Mouse (Mus musculus): Measurements from ENCODE around the gene Gm26965.
"Not testable (repeated sequence)": the region's sequence is repeated elsewhere in the genome, so short reads cannot be mapped to it uniquely, and the experiment has no call there.

Gene Gm26965

DNA sequence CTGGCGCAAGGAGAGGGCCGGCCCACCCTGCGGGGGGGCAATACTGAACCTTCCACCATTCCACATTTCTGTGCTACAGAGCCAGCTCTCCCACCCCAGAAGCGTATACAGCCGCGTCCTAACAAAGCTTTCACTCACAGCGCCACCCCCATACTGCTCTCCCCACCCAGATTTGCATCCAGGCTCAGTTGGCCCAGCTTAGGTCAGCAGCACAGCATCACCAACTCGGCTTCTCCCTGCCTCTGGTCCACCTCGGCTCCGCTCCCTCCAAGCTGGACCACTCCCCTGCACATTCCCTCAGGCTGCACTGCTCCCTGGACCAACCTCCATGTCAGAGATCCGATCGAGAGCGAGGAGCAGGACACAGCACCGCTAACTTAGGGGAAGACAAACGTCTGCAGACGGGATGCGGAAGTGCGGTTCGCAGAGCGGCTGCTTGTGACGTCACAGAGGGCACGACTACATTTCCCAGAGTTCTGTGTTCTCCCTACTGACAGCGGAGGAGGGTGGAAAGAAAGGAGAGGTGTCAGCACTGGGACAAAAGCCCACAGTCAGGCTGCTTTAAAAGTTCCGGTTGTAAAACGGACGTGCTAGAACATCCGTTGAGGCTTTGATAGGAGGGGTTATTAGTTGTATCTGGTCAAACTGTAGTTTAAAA, at the start of gene Gm26965, which contains the start of gene Zfp87:
Gene Gm26965, minus strand, starts transcription at position 399 of the 658 bp plus-strand sequence.
Gene Zfp87, minus strand, starts transcription at position 425 of the 658 bp plus-strand sequence.
- peak; percentile 85 to 91 for DNase-seq (ENCODE audit: low spot score in 2 of 2)

DNA sequence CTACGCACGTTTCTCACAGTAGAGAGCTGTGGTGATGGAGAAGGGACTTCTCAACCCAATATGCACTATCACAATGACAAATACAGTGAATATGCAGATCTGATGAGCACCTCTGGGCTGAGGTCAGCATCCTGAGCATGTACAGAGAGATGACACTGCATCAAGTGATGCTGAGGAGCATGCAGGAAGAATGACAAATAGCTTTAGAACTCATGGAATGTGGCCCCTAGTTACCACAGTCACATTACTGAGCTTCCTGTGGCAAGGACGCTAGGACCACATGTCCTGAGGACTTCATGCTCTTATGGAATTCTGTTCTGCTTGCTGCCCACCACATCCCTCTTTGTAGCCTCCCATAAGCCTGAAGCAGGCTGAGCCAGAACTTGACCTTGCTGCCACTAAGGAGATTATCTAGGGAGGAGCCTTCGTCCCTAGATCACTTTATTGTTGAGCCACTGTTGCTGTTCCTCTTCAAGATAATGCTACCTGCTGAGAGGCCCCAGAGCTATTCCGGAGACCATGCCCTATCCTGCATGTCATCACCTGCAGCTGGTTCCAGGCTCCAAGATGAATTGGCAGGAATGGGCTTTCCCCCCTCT, 46.7 kb upstream of the Gm26965 start:
- no peak for DNase-seq (ENCODE audit: low spot score in 2 of 2)

DNA sequence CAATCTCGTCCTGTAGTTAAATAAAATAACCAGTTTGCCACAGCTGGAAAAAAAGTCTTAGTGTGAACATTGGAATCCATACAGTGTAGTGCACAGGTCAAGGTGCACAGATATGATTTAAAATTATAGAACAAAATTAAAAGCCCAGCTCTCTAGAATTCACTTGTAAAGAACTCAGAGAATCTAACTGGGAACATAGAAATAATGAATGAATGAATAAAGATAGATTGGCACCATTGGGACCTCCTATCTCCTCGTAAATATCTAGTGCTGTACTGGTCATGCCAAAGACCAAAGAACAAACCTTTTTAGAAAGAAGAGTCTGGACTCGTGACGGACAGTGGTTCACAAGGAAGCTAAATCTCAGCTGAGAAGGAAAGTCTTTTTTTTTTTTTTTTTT, 27.8 kb upstream of the Gm26965 start, which contains the start of gene Zfp748:
Gene Zfp748, minus strand, starts transcription at position 101 of the 400 bp plus-strand sequence.
- DNase-seq (ENCODE audit: low spot score in 2 of 2) = no peak

DNA sequence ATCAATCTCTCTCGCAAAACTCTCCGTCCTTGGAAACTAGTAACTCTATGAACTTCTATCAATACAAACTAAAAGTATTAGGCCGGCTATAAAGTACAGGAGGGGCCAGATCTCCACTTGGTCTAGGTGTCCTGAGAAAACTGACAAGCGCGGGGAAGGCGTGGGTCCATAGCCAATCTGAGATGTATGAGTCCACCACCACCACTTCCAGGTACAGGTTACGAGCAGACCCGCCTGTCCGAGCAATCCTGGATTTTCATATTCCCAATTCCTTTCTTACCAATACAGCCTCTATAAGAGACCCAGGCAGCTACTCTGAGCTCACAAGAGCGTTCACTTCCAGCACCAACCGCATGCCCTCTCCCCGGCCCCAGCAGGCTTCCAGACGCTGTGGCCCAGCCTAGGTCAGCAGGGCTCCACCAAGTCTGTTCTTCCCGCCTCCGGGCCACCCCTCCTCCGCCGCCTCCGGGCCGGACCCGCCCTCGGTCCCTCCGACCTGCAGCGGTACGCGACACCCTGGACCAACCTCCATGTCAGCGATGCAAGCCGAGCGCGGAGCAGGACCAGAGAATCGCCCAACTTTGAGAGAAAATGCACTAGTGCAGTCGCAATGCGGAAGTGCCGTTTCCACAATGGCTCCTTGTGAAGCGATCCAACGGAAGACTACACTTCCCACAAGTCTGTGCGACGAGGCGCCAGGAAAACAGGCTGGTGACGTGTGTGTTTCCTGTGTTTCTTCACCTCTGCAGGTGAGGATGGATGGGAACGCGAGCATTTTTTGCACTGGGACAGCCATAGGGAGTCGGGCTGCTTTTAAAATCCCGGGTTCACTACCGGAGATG, 26.8 kb upstream of the Gm26965 start:
- DNase-seq (ENCODE audit: low spot score in 2 of 2) = peak; percentile 74

DNA sequence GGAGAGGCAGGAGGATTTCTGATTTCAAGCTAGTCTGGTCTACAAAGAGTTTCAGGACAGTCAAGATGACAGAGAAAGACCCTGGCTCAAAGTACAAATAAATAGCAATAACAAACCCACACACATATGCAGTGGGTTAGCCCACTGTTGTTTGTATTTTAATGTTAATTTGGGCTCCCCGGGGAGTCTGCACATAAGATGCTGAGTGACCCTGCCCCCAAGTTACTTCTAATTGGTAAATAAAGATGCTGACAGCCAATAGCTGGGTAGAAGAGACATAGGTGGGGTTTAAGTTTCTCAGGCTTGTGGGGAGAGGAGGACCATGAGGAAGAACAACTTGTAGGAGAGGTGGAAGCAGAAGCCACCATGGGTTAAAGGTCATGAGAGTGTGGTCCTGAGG, 20.0 kb upstream of the Gm26965 start:
- DNase-seq (ENCODE audit: low spot score in 2 of 2) = no peak

DNA sequence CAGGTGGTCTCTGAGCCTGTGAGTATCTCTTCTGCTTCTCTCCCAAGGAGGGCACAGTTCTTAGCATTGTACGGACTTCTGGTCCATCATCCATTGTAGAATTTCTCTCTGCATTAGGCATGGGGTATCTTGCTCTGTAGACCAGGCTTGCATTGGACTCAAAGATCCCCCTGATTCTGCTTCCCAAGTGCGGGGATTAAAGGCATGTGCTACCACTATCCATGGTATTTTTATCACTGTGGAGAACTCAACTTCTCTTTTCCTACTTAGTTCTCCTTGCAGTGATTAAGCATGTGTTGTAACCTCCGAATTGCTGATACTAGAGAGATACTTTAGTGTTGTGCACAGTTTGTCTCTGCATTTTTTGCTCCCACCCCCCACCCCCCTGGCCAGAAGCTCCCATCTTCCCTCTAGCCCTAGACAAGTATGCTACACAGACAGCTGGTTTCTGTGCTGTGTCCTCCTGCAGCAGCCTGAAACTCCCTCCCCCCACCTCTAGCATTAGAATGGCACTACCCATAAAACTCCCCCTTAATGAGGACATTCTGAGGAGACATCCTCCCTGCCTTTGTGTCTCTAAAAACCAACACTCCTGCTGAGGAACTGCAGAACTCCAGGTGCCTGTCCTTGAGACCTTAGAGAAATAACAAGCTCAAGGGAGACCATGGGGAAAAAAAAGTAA, 1.2 kb upstream of the Gm26965 start:
- DNase-seq (ENCODE audit: low spot score in 2 of 2) = no peak

DNA sequence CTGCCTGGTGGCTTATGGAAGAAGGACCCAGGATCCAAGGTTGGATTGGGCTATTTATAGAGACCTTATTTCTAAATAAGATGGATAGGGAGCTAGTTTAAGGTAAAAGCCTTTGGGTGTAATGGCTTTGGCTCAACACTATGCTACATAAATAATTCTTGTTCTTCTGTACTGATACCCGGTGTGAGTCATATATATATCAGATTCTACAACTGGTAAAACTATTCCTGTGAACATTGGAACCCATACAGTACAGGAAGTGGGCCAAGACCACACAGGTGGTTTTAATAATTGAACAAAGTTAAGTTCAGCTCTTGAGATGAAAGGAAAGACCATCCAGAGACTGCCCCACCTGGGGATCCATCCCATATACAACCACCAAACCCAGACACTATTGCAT, 25.0 kb downstream of the Gm26965 start:
- DNase-seq (ENCODE audit: low spot score in 2 of 2) = no peak

DNA sequence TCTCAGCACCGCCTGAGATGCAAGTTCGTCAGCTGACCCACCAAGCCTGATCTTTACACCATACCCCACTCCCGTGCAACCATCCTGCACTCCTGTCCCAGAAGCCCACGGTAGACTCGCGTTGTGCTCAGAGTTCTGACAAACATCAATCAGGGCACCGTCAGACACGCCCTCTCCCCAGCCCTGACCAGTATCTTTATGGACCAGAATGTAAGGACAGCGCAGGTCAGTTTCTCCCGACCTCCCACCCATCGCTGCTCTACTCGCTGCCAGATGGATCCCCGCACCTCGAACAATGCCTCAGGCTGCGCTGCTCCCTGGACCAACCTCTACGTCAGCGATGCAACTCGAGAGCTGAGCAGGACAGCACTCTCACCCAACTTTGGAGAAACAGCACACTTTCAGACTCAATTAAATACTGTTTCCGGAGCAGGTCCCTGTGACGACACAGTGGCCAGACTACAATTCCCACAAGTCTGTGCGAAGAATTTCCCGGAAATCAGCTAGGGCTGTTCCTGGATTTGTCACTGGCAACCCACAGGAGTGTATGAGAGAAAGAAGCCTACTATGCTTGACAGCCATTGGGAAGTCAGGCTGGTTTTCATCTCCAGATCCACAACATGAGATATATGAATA, 25.7 kb downstream of the Gm26965 start, which contains the start of gene Zfp58:
Gene Zfp58, minus strand, starts transcription at position 472 of the 636 bp plus-strand sequence.
- DNase-seq (ENCODE audit: low spot score in 2 of 2) = peak; percentile 68 to 70

DNA sequence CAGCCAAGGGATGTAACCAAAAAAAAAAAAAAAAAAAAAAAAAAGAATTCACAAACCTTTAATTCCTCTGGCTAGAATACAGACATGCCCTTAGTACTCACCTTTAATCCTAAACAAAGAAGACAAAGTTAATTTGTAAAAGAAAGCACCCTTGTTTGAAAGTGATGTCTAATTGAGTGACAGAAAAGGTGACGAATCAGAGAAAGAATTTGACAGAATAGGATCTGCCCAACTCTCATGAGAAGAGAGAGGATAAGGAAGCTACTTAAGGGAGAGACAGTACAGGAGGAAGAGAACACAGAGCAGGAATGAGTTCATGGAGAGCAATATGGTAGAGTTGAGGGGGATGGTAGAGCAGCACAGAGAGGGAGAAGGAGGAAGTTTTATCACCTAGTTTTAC, 30.3 kb downstream of the Gm26965 start:
- no peak for DNase-seq (ENCODE audit: low spot score in 2 of 2)

DNA sequence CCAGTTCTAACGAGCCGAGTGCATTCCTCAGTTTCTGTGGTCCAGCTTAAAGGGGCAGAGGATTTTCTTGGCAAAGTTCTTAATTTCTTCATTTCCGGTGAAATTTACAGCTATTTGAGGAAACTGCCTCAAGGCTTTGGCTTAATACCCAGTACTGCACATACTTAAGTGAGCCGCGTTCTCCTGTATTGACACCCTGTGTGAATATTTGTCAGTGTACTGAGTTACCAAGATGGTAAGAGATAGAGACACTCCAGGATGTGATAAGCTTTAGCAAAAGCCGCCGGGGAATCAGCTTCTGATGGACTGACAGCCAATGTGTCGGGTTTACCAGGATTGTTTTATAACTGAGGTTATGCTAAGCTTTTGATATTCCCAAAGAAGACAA, 41.5 kb downstream of the Gm26965 start:
- DNase-seq (ENCODE audit: low spot score in 2 of 2) = no peak

DNA sequence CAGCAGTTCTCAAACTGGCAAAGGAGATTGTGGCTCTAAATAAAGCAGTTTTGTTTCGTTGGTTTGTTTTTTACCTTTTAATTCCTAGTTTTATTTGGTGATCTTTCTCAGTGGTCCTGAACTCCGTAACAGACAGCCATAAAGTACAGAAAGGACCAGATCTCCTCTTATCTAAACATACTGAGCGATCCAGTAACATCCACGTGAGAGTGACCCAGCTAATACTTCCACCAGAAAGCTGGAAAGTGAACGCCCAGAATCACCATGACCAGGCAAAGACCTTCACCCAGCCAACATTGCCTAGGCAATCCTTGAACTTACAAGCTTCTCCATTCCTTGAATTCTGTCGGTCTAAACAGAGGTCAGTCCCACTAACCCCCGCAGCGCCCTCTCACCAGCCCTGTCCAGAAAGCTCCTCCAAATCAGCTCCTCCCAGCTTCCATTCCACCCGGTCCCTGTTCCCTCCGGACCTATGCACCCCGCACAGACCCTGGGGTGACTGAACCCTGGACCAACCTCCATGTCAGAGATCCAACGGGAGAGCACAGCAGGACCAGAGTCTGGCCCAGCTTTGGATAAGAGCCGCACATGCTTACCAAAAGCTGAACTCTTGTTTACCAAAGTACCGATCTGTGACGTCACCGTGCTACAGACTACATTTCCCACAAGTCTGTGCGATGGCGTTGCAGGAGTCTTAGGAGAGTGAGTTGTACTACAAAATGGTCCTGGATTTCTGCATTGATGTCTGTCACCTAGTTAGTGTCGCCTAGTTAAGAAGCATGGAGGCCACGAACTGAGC, 42.1 kb downstream of the Gm26965 start, which contains the start of gene Zfp874b:
Gene Zfp874b, minus strand, starts transcription at position 634 of the 799 bp plus-strand sequence.
- DNase-seq (ENCODE audit: low spot score in 2 of 2) = peak; percentile 71 to 81

DNA sequence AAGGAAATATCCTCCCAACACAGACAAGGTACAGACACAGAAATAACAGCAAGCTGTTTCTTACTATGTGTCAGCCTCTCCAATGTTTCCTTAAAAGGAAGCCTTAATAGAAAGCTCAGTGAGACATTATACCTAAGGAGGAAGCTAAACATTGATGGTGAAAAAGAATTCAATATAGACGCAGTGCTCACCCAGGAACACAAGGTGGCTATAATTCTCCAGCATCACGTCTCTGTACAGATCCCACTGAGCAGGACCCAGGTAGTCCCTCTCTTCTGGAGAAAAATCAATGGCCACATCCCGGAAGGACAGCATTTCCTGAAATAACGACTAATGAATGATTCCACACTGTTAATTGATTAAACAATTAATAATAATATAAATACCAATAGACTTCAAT, 44.4 kb downstream of the Gm26965 start:
- no peak for DNase-seq (ENCODE audit: low spot score in 2 of 2)

DNA sequence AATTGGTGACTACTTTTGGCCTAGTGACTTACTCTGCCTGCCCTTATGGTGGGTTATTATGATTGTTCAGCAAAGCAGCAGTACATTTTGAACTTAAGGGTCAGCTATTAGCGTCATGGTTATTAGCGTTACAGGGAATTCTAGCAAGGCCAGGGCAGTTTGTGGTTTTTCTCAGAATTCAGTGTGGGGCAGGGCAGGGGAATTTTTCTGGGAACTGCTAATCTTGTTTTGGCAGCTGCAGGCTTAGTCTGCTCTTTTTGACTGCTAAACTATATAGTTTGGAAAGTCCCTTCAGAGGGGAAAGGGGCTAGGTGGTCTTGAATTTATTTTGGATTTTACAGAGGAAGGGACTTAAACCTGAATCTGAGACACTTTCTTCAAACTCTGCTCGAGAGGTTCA, 56.7 kb downstream of the Gm26965 start:
- no peak for DNase-seq (ENCODE audit: low spot score in 2 of 2)

DNA sequence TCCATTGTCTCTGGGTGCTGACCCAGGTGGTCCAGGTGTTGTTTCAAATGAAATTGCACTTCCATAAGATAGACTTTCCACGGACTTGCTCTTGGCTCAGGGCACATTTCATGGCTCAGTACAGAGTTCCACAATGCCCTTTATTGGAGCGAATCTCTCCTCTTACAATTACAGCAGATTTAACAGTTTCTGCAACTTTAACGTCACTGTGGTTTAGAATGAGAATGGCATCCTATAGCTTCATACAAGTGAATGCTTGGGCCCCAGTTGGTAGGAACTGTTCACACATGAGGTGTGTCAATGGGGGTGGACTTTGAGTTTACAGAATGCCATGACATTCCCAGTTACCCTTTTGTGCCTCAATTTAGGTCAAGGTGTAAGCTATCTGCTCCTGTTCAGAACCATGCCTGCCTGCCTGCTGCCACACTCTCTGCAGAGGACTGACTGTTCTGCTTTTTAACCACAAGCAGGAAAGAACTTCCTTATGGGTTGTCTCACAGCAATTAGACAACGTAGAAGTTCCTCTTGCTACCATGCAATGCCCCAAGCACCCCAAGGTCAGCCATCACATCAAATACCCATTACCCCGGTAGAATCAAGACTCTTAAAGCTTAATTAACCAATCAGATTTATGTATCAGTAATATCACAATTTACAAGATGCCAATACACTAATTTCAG, 62.3 kb downstream of the Gm26965 start:
- DNase-seq (ENCODE audit: low spot score in 2 of 2) = not testable (repeated sequence)

DNA sequence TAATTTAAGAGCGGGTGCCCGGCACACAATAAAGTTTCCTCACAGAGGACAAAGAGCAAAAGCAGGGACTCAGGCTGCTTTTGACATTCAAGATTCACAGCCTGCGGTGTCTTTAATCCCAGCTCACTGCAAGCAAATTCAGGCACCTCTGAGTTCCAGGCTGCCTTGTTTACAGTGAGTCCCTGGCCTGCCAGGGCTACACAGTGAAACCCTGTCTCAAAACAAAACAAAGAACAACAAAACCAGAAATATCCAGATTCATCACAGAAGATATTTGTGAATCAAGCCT, 74.0 kb downstream of the Gm26965 start:
- no peak for DNase-seq (ENCODE audit: low spot score in 2 of 2)

DNA sequence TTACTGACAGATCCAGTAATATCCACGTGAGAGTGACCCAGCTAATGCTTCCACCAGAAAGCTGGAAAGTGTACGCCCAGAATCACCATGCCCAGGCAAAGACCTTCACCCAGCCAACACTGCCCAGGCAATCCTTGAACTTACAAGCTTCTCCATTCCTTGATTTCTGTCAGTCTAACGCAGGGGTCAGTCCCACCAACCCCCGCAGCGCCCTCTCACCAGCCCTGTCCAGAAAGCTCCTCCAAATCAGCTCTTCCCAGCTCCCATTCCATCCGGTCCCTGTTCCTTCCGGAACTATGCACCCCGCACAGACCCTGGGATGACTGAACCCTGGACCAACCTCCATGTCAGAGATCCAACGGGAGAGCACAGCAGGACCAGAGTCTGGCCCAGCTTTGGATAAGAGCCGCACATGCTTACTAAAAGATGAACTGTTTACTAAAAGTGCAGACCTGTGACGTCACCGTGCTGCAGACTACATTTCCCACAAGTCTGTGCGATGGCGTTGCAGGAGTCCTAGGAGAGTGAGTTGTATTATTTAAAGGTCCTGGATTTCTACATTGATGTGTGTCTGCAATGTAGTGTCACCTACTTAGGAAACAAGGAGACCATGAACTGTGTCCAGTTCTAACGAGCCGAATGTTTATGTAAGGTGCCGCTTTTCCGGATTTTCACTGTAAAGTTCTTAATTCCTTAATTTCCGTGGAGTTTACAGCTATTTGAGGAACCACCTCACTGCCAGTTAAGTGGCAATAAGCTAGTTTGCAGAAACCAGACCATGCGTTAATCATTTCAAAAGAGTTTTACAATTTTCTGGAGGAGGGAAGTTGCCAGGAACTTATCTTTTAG, 74.6 kb downstream of the Gm26965 start, which contains the start of gene Zfp874a:
Gene Zfp874a, minus strand, starts transcription at position 453 of the 849 bp plus-strand sequence.
- DNase-seq (ENCODE audit: low spot score in 2 of 2) = peak; percentile 72 to 83
